Mouse (Mus musculus): ENCODE data around the gene Edn2. TPM values are rescaled to one million over a fixed set of nuclear protein-coding genes. Genes with fewer than 3 reads are reported as not detected.
A peak's percentile ranks its signal among the peaks of the same experiment; 100 is the strongest.

Gene Edn2
- total and polyA plus RNA-seq, 2 experiments from 2014 or later, result 0.13 TPM; not detected in 1

DNA sequence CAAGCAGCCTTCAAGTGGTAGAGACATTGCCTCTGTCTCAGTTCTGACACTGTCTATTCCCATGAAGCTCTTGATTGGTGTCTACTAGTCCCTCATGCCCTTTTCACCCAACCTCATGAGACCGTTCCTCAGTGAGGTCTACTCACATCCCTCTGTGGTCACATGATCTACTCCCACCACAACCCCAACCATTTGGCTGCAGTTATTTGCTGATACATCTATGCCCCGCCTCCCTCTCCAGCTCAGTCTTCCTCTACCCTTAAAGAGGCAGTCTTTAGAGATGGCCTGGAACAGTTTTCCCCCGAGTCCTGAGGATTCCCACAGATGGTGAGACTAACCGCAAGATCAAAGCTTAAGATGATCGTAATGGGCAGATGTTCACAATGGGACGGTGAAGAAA is 27.2 kb downstream of the Edn2 start:
- DNase-seq (no peak), ATAC-seq (no peak)
- no peak overlapping the region for H3K4me3 ChIP-seq (ENCODE audit: low read depth, low read length)
- H3K27ac ChIP-seq (ENCODE audit: low read depth, low read length), result no peak overlapping the region
- WGBS, result 51% methylated on average over 6 of the region's 6 CpGs
- H3K9ac ChIP-seq, result no peak overlapping the region
- H3K9me3 ChIP-seq (ENCODE audit: low read length), result no peaks in the 10 kb centered on the region
- TF ChIP-seq CTCF (IDR thresholded peaks at IDR 0.05; ENCODE audit: low read depth), result no peak
- no peaks in the 10 kb centered on the region for H3K27me3 ChIP-seq (ENCODE audit: insufficient read depth, low read length)
- peaks cover 8% of the 10 kb centered on the region; the same call in 1 of the 2 replicates for H3K4me1 ChIP-seq (ENCODE audit: insufficient read depth)
- H3K36me3 ChIP-seq (ENCODE audit: insufficient read depth), result no peaks in the 10 kb centered on the region
- no peak overlapping the region for H3K4me2 ChIP-seq (ENCODE audit: low read depth)

GRCm38 (mm10) chr4:120188651-120189161 is 27.7 kb downstream of the Edn2 start:
- 15% methylated on average over 10 of the region's 10 CpGs for WGBS
- no peak for TF ChIP-seq CTCF (IDR thresholded peaks at IDR 0.05; ENCODE audit: low read depth)
- peak; percentile 96 for ATAC-seq
- no peak overlapping the region for H3K9ac ChIP-seq
- DNase-seq, result peak; percentile 85
- H3K9me3 ChIP-seq (ENCODE audit: low read length), result no peaks in the 10 kb centered on the region
- H3K4me2 ChIP-seq (ENCODE audit: low read depth), result no peak overlapping the region
- H3K27me3 ChIP-seq (ENCODE audit: insufficient read depth, low read length), result no peaks in the 10 kb centered on the region
- no peaks in the 10 kb centered on the region for H3K36me3 ChIP-seq (ENCODE audit: insufficient read depth)
- peak overlapping the region; percentile 59; the same call in 1 of the 2 replicates for H3K27ac ChIP-seq (ENCODE audit: low read depth, low read length)
- peaks cover 8% of the 10 kb centered on the region; the same call in 1 of the 2 replicates for H3K4me1 ChIP-seq (ENCODE audit: insufficient read depth)
- no peak overlapping the region for H3K4me3 ChIP-seq (ENCODE audit: low read depth, low read length)

DNA sequence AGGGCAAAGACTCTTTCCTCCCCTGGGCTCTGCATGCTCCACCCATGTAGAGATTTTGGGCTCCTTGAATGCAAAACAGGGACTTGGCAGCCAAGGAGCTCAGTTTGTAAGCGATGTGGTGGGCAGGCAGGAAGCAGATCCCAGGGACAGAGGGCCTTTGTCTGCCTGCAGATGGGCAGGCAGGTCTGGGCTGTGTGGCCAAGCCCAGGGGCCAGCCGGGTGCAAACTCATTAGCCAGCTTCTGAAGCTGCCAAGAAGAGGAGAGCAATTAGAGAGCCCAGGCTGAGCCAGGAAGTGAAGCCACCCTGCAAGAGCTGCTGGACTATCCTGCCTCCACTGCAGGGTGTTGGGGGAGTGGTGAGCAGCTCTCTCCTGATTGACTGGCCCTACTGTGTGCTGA is 28.9 kb downstream of the Edn2 start:
- DNase-seq (peak; percentile 73), ATAC-seq (peak; percentile 58)
- H3K27ac ChIP-seq (ENCODE audit: low read depth, low read length), result peak overlapping the region; percentile 59
- peaks cover 8% of the 10 kb centered on the region; the same call in 1 of the 2 replicates for H3K4me1 ChIP-seq (ENCODE audit: insufficient read depth)
- H3K27me3 ChIP-seq (ENCODE audit: insufficient read depth, low read length), result no peaks in the 10 kb centered on the region
- H3K4me3 ChIP-seq (ENCODE audit: low read depth, low read length), result no peak overlapping the region
- no peaks in the 10 kb centered on the region for H3K9me3 ChIP-seq (ENCODE audit: low read length)
- H3K4me2 ChIP-seq (ENCODE audit: low read depth), result no peak overlapping the region
- no peak for TF ChIP-seq CTCF (IDR thresholded peaks at IDR 0.05; ENCODE audit: low read depth)
- no peak overlapping the region for H3K9ac ChIP-seq
- H3K36me3 ChIP-seq (ENCODE audit: insufficient read depth), result no peaks in the 10 kb centered on the region
- WGBS, result 4% methylated on average over 2 of the region's 2 CpGs

DNA sequence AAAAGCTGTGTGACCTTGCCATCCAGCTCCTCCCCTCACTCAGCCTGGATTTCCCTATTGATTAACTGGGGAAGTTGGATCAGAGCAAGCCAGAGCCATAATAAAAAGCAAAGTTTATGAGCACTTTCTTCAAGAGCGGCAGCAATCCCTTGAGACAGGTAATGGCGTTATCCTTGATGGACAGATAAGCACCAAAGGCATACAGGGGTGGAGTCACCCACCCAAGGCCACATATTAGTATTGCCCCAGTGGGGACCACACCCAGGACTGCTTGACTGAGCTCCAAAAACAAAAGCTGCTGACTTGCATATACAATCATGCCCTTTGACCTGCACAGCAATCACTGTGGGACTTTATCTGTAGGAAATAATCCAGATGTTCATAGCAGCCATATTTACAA is 31.0 kb downstream of the Edn2 start:
- peaks cover 8% of the 10 kb centered on the region; the same call in 1 of the 2 replicates for H3K4me1 ChIP-seq (ENCODE audit: insufficient read depth)
- 97% methylated on average over 2 of the region's 2 CpGs for WGBS
- no peak for DNase-seq

DNA sequence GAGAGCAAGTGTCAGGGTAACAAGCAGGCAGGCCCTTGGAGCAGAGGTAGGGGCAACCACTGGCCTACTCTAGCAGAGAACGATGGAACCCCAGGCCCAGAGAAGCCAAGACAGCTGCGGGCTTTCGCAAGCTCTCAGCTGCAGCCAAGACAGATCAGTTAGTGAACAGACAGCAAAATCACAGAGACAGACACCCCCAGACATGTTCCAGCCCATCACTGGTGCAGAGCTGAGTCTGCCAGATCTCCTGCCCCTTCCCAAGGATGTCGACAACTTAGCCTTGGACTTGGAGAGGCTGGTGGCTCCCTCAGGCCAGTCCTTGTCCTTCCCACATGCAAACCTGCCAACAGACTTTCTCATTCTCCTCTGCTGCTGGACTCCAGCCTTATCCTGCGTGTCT is 33.0 kb downstream of the Edn2 start:
- Histone ChIP-seq H3K4me3 (ENCODE audit: low read depth, low read length) (no peak overlapping the region), H3K4me1 (ENCODE audit: insufficient read depth) (peaks cover 7% of the 10 kb centered on the region; the same call in 1 of the 2 replicates), H3K4me2 (ENCODE audit: low read depth) (no peak overlapping the region), H3K27ac (ENCODE audit: low read depth, low read length) (no peak overlapping the region), H3K9me3 (ENCODE audit: low read length) (no peaks in the 10 kb centered on the region), H3K27me3 (ENCODE audit: insufficient read depth, low read length) (no peaks in the 10 kb centered on the region), H3K9ac (no peak overlapping the region), H3K36me3 (ENCODE audit: insufficient read depth) (no peaks in the 10 kb centered on the region)
- no peak for DNase-seq
- WGBS, result 74% methylated on average over 5 of the region's 5 CpGs
- no peak for TF ChIP-seq CTCF (IDR thresholded peaks at IDR 0.05; ENCODE audit: low read depth)
- ATAC-seq, result no peak

More for the DNA sequence above, 31.0 kb downstream of the Edn2 start:
- no peak overlapping the region for H3K4me3 ChIP-seq (ENCODE audit: low read depth, low read length)
- H3K9ac ChIP-seq, result no peak overlapping the region
- no peak for ATAC-seq
- H3K27ac ChIP-seq (ENCODE audit: low read depth, low read length), result no peak overlapping the region
- H3K36me3 ChIP-seq (ENCODE audit: insufficient read depth), result no peaks in the 10 kb centered on the region
- no peaks in the 10 kb centered on the region for H3K27me3 ChIP-seq (ENCODE audit: insufficient read depth, low read length)
- no peak for TF ChIP-seq CTCF (IDR thresholded peaks at IDR 0.05; ENCODE audit: low read depth)
- H3K9me3 ChIP-seq (ENCODE audit: low read length), result no peaks in the 10 kb centered on the region
- no peak overlapping the region for H3K4me2 ChIP-seq (ENCODE audit: low read depth)

DNA sequence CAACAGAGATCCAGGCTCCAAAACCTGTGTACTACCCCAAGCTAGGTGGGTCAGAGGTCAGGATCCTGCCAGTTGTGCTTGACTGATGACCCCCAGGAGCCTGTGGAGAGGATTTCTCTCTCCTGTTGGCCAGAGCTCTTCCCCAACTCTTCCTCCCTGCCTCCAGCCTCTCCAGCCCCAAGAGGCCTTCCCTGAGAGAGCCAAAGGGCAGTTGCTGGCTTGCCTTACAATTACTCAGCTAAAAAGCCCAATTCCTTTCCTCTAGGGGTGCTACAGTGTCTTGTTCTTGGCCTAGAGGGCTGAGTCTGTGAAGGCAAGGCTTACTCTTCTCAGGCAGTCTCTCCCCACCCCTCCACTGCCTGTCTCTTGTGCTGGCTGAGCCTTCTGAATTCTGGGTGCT is 34.0 kb downstream of the Edn2 start:
- Histone ChIP-seq H3K27ac (ENCODE audit: low read depth, low read length) (no peak overlapping the region), H3K9ac (no peak overlapping the region), H3K9me3 (ENCODE audit: low read length) (no peaks in the 10 kb centered on the region), H3K36me3 (ENCODE audit: insufficient read depth) (no peaks in the 10 kb centered on the region), H3K4me2 (ENCODE audit: low read depth) (no peak overlapping the region), H3K4me3 (ENCODE audit: low read depth, low read length) (no peak overlapping the region), H3K27me3 (ENCODE audit: insufficient read depth, low read length) (no peaks in the 10 kb centered on the region), H3K4me1 (ENCODE audit: insufficient read depth) (no peaks in the 10 kb centered on the region)
- TF ChIP-seq CTCF (IDR thresholded peaks at IDR 0.05; ENCODE audit: low read depth), result no peak
- ATAC-seq, result no peak
- no peak for DNase-seq

DNA sequence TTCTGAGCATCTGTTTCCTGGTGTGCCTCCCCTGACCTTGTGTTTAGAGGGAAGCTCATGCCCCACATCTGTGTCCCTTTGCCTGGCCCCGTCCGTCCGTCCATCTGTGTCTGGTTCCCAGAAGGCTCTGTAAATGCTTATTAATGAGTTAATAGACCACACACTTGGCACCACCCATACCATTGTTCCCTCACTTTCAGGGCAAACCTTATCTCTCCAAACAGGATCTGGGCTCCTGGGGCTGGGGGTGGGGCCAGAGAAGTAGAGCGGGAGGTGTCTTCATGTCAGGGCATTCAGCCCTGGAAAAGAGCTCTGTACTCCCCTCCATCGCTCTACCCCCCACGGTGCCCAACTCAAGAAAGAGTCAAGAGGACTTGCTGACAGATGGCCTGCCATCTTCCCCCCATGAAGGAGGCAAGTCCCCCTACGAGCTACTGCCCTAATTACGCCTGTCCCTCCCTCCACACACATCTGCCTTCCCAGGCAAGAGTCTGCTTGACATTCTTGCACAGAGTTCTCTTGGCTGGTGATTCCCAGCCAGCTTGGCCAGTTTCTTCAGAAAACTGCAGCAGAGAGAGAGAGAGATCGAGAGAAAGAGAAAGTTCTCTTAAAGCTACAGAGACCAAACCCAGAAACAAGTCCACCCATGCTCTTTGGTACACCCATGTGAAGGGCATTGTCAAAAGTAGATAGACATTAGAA is 38.3 kb downstream of the Edn2 start:
- H3K4me1 ChIP-seq (ENCODE audit: insufficient read depth), result no peaks in the 10 kb centered on the region
- no peak overlapping the region for H3K4me3 ChIP-seq (ENCODE audit: low read depth, low read length)
- no peak overlapping the region for H3K4me2 ChIP-seq (ENCODE audit: low read depth)
- ATAC-seq (no peak), DNase-seq (no peak)
- H3K27me3 ChIP-seq (ENCODE audit: insufficient read depth, low read length), result no peaks in the 10 kb centered on the region
- no peak for TF ChIP-seq CTCF (IDR thresholded peaks at IDR 0.05; ENCODE audit: low read depth)
- no peaks in the 10 kb centered on the region for H3K36me3 ChIP-seq (ENCODE audit: insufficient read depth)
- no peaks in the 10 kb centered on the region for H3K9me3 ChIP-seq (ENCODE audit: low read length)
- no peak overlapping the region for H3K9ac ChIP-seq
- H3K27ac ChIP-seq (ENCODE audit: low read depth, low read length), result no peak overlapping the region
- 41% methylated on average over 9 of the region's 9 CpGs for WGBS

All from forebrain, postnatal 0 days (tissue).